Mouse (Mus musculus): ENCODE results near the gene Prox1. TPM values are rescaled to one million over a fixed set of nuclear protein-coding genes. Genes with fewer than 3 reads are reported as not detected.
A peak's percentile ranks its signal among the peaks of the same experiment; 100 is the strongest.

Prox1 gene
- total and polyA plus RNA-seq, 2 experiments, result 20.1 to 23.0 TPM

- Histone ChIP-seq H3K4me3 (ENCODE audit: insufficient read depth, low read depth, low read length) (no peak overlapping the region), H3K9ac (ENCODE audit: low read depth, low read length) (no peak overlapping the region), H3K27me3 (ENCODE audit: control insufficient read depth, insufficient read depth, low read length) (no peaks in the 10 kb centered on the region), H3K79me2 (ENCODE audit: control insufficient read depth, insufficient read depth, low read length) (no peaks in the 10 kb centered on the region), H3K4me1 (ENCODE audit: control insufficient read depth, insufficient read depth, low read length) (peaks cover 50% of the 10 kb centered on the region), H3K36me3 (ENCODE audit: control insufficient read depth, insufficient read depth, low read length) (peaks cover 43% of the 10 kb centered on the region), H3K27ac (replicated peaks; ENCODE audit: insufficient read depth, low read depth, low read length) (peak overlapping the region; percentile 24)
- no peak for TF ChIP-seq CTCF (IDR thresholded peaks at IDR 0.05; ENCODE audit: low read depth, low read length)
- TF ChIP-seq POLR2A (IDR thresholded peaks at IDR 0.05; ENCODE audit: extremely low read depth, insufficient read depth, low read length), result no peak
- peak; percentile 78 for DNase-seq (ENCODE audit: extremely low read depth, low read depth, low spot score)
- WGBS, result 20% methylated on average over 5 of the region's 5 CpGs
These were observed 42.6 kb downstream of the Prox1 start for GRCm38 (mm10) chr1:190127878-190128277.

GRCm38 (mm10) chr1:190127163-190127795 is 43.2 kb downstream of the Prox1 start:
- Histone ChIP-seq H3K27me3 (ENCODE audit: control insufficient read depth, insufficient read depth, low read length) (no peaks in the 10 kb centered on the region), H3K4me3 (ENCODE audit: insufficient read depth, low read depth, low read length) (no peak overlapping the region), H3K79me2 (ENCODE audit: control insufficient read depth, insufficient read depth, low read length) (no peaks in the 10 kb centered on the region), H3K9ac (ENCODE audit: low read depth, low read length) (no peak overlapping the region), H3K4me1 (ENCODE audit: control insufficient read depth, insufficient read depth, low read length) (peaks cover 52% of the 10 kb centered on the region), H3K27ac (replicated peaks; ENCODE audit: insufficient read depth, low read depth, low read length) (peak overlapping the region; percentile 41), H3K36me3 (ENCODE audit: control insufficient read depth, insufficient read depth, low read length) (peaks cover 43% of the 10 kb centered on the region)
- TF ChIP-seq POLR2A (IDR thresholded peaks at IDR 0.05; ENCODE audit: extremely low read depth, insufficient read depth, low read length), result no peak
- DNase-seq (ENCODE audit: extremely low read depth, low read depth, low spot score), result no peak
- 81% methylated on average over 6 of the region's 6 CpGs for WGBS

- Histone ChIP-seq H3K9ac (ENCODE audit: low read depth, low read length) (no peak overlapping the region), H3K79me2 (ENCODE audit: control insufficient read depth, insufficient read depth, low read length) (no peaks in the 10 kb centered on the region), H3K4me1 (ENCODE audit: control insufficient read depth, insufficient read depth, low read length) (peaks cover 47% of the 10 kb centered on the region), H3K36me3 (ENCODE audit: control insufficient read depth, insufficient read depth, low read length) (peaks cover 55% of the 10 kb centered on the region), H3K4me3 (ENCODE audit: insufficient read depth, low read depth, low read length) (no peak overlapping the region), H3K27me3 (ENCODE audit: control insufficient read depth, insufficient read depth, low read length) (no peaks in the 10 kb centered on the region), H3K27ac (replicated peaks; ENCODE audit: insufficient read depth, low read depth, low read length) (peak overlapping the region; percentile 24)
- TF ChIP-seq POLR2A (IDR thresholded peaks at IDR 0.05; ENCODE audit: extremely low read depth, insufficient read depth, low read length) (no peak), CTCF (IDR thresholded peaks at IDR 0.05; ENCODE audit: low read depth, low read length) (no peak)
- peak; percentile 82 for DNase-seq (ENCODE audit: extremely low read depth, low read depth, low spot score)
- 16% methylated on average over 14 of the region's 14 CpGs for WGBS
These were observed 45.4 kb downstream of the Prox1 start for GRCm38 (mm10) chr1:190124961-190125739.

GRCm38 (mm10) chr1:190123404-190123803 is 47.1 kb downstream of the Prox1 start:
- peaks cover 60% of the 10 kb centered on the region for H3K36me3 ChIP-seq (ENCODE audit: control insufficient read depth, insufficient read depth, low read length)
- no peak overlapping the region for H3K9ac ChIP-seq (ENCODE audit: low read depth, low read length)
- H3K79me2 ChIP-seq (ENCODE audit: control insufficient read depth, insufficient read depth, low read length), result no peaks in the 10 kb centered on the region
- peaks cover 35% of the 10 kb centered on the region for H3K4me1 ChIP-seq (ENCODE audit: control insufficient read depth, insufficient read depth, low read length)
- TF ChIP-seq CTCF (IDR thresholded peaks at IDR 0.05; ENCODE audit: low read depth, low read length) (no peak), POLR2A (IDR thresholded peaks at IDR 0.05; ENCODE audit: extremely low read depth, insufficient read depth, low read length) (no peak)
- H3K27ac ChIP-seq (replicated peaks; ENCODE audit: insufficient read depth, low read depth, low read length), result no peak overlapping the region
- WGBS, result 93% methylated on average over 13 of the region's 13 CpGs
- no peak for DNase-seq (ENCODE audit: extremely low read depth, low read depth, low spot score)
- H3K4me3 ChIP-seq (ENCODE audit: insufficient read depth, low read depth, low read length), result no peak overlapping the region
- no peaks in the 10 kb centered on the region for H3K27me3 ChIP-seq (ENCODE audit: control insufficient read depth, insufficient read depth, low read length)

DNA sequence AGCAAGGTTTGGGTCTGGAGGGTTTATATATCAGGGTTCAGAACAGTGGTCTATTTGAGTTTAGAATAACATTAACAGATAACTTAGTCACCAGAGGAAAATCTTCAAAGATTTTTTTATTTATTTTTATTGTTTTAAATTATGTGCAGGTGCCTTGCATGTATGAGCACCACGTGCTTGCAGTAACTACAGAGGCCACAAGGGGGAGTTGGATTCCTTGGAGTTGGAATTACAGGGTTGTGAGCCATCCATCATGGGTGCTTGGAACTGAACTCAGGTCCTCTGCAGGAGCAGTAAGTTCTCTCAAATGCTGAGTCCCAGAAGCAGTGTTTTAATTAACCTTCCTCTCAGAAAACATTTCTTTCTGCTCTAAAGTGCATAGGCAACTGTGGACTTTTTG is 54.5 kb downstream of the Prox1 start:
- no peaks in the 10 kb centered on the region for H3K79me2 ChIP-seq (ENCODE audit: control insufficient read depth, insufficient read depth, low read length)
- H3K4me1 ChIP-seq (ENCODE audit: control insufficient read depth, insufficient read depth, low read length), result peaks cover 2% of the 10 kb centered on the region; the same call in 1 of the 2 replicates
- TF ChIP-seq CTCF (IDR thresholded peaks at IDR 0.05; ENCODE audit: low read depth, low read length) (peak; percentile 3; the same call in 1 of the 2 replicates), POLR2A (IDR thresholded peaks at IDR 0.05; ENCODE audit: extremely low read depth, insufficient read depth, low read length) (no peak)
- DNase-seq (ENCODE audit: extremely low read depth, low read depth, low spot score), result no peak
- peaks cover 19% of the 10 kb centered on the region for H3K36me3 ChIP-seq (ENCODE audit: control insufficient read depth, insufficient read depth, low read length)
- WGBS, result 89% methylated on average over 1 of the region's 1 CpGs
- H3K9ac ChIP-seq (ENCODE audit: low read depth, low read length), result no peak overlapping the region
- no peaks in the 10 kb centered on the region for H3K27me3 ChIP-seq (ENCODE audit: control insufficient read depth, insufficient read depth, low read length)
- no peak overlapping the region for H3K27ac ChIP-seq (replicated peaks; ENCODE audit: insufficient read depth, low read depth, low read length)
- H3K4me3 ChIP-seq (ENCODE audit: insufficient read depth, low read depth, low read length), result no peak overlapping the region

- peak overlapping the region; percentile 82 for H3K27ac ChIP-seq (replicated peaks; ENCODE audit: insufficient read depth, low read depth, low read length)
- H3K9ac ChIP-seq (ENCODE audit: low read depth, low read length), result no peak overlapping the region
- DNase-seq (ENCODE audit: extremely low read depth, low read depth, low spot score), result peak; percentile 60
- 36% methylated on average over 6 of the region's 6 CpGs for WGBS
- H3K79me2 ChIP-seq (ENCODE audit: control insufficient read depth, insufficient read depth, low read length), result no peaks in the 10 kb centered on the region
- no peaks in the 10 kb centered on the region for H3K27me3 ChIP-seq (ENCODE audit: control insufficient read depth, insufficient read depth, low read length)
- H3K4me3 ChIP-seq (ENCODE audit: insufficient read depth, low read depth, low read length), result no peak overlapping the region
- H3K36me3 ChIP-seq (ENCODE audit: control insufficient read depth, insufficient read depth, low read length), result no peaks in the 10 kb centered on the region
- TF ChIP-seq CTCF (IDR thresholded peaks at IDR 0.05; ENCODE audit: low read depth, low read length) (no peak), POLR2A (IDR thresholded peaks at IDR 0.05; ENCODE audit: extremely low read depth, insufficient read depth, low read length) (no peak)
- H3K4me1 ChIP-seq (ENCODE audit: control insufficient read depth, insufficient read depth, low read length), result peaks cover 5% of the 10 kb centered on the region; the same call in 1 of the 2 replicates
These were observed 58.8 kb downstream of the Prox1 start for GRCm38 (mm10) chr1:190111741-190112140.

Measured in liver, adult 2 months (tissue).